Mouse (Mus musculus) lung, embryonic 16.5 days (tissue): ENCODE results near the gene Antxr2. TPM values are rescaled to one million over a fixed set of nuclear protein-coding genes. Genes with fewer than 3 reads are reported as not detected.

Experiments used
- ATAC-seq: fragments of 200-750 bp; cut with Nextera tagmentation; 2 replicates; pipeline ENCODE4 v1.8.0; 2017; ENCODE audit warnings: low read depth, mild to moderate bottlenecking, moderate library complexity
- H3K27ac ChIP-seq: fragments of 300-500 bp; sonication (generic); 2 replicates; pipeline ENCODE4 v1.5.1; 2014; ENCODE audit warnings: mild to moderate bottlenecking, control low read depth, low read length
- H3K27me3 ChIP-seq: fragments of 300-500 bp; sonication (generic); 2 replicates; pipeline ENCODE4 v1.6.1; 2014; ENCODE audit warnings: low read depth, low read length, mixed read lengths; ENCODE audit not compliant: control insufficient read depth, insufficient read depth
- H3K36me3 ChIP-seq: fragments of 300-500 bp; sonication (generic); 2 replicates; pipeline ENCODE4 v1.6.1; 2014; ENCODE audit warnings: low read length; ENCODE audit not compliant: control insufficient read depth, insufficient read depth
- H3K4me1 ChIP-seq: fragments of 300-500 bp; sonication (generic); replicated peaks from 2 replicates; pipeline ENCODE4 v1.6.1; 2014; ENCODE audit warnings: low read length, mixed read lengths; ENCODE audit not compliant: control insufficient read depth, insufficient read depth
- H3K4me2 ChIP-seq: fragments of 300-500 bp; sonication (generic); 2 replicates; pipeline ENCODE4 v1.6.1; 2014; ENCODE audit warnings: low read depth, low read length, control low read depth
- H3K4me3 ChIP-seq: fragments of 300-500 bp; sonication (generic); 2 replicates; pipeline ENCODE4 v1.5.1; 2014; ENCODE audit warnings: mild to moderate bottlenecking, low read length, control low read depth
- H3K9ac ChIP-seq: fragments of 300-500 bp; sonication (generic); 2 replicates; pipeline ENCODE4 v1.6.1; 2014; ENCODE audit warnings: low read length, control low read depth
- H3K9me3 ChIP-seq: fragments of 300-500 bp; sonication (generic); 2 replicates; pipeline ENCODE4 v1.6.1; 2016; ENCODE audit warnings: low read length; ENCODE audit not compliant: control insufficient read depth
- WGBS: fragments of 180-500 bp; shearing (Covaris S2); extraction: QIAGEN DNeasy Blood & Tissue Kit; methylation state at CpG from one replicate; pipeline ENCODE4 v1.1.7; 2014; 5-methylcytosine and 5-hydroxymethylcytosine counted together
- polyA plus RNA-seq: library from polyadenylated mRNA; unstranded; fragments of >200 nt; fragmentation: Nextera tagmentation; extraction: Ambion mirVana; gene quantifications from 2 replicates; pipeline ENCODE4 v1.2.1, GENCODE M21; 2015

The Antxr2 gene
- polyA plus RNA-seq, 1 experiment from 2014 or later = 35.5 TPM

DNA sequence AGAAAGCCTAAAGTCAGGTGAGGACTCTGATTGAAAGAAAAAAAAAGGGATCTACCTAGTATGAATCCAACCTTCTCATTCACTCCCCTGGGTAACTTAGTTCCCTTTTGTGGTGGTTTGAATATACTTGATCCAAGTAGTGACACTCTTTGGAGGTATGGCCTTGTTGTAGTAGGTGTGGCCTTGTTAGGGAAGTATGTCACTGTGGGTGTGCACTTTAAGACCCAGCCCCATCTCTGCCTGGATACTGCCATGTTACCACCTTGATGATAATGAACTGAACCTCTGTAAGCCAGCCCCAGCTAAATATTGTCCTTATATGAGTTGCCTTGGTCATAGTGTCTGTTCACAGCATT lies 190.9 kb downstream of the Antxr2 start:
- no peaks in the 10 kb centered on the region for H3K36me3 ChIP-seq
- H3K4me2 ChIP-seq = no peak overlapping the region
- ATAC-seq = no peak
- no peak overlapping the region for H3K27ac ChIP-seq
- no peak overlapping the region for H3K4me3 ChIP-seq
- peaks cover 2% of the 10 kb centered on the region; the same call in 1 of the 2 replicates for H3K4me1 ChIP-seq
- H3K9ac ChIP-seq = no peak overlapping the region
- H3K9me3 ChIP-seq = no peaks in the 10 kb centered on the region
- no peaks in the 10 kb centered on the region for H3K27me3 ChIP-seq

DNA sequence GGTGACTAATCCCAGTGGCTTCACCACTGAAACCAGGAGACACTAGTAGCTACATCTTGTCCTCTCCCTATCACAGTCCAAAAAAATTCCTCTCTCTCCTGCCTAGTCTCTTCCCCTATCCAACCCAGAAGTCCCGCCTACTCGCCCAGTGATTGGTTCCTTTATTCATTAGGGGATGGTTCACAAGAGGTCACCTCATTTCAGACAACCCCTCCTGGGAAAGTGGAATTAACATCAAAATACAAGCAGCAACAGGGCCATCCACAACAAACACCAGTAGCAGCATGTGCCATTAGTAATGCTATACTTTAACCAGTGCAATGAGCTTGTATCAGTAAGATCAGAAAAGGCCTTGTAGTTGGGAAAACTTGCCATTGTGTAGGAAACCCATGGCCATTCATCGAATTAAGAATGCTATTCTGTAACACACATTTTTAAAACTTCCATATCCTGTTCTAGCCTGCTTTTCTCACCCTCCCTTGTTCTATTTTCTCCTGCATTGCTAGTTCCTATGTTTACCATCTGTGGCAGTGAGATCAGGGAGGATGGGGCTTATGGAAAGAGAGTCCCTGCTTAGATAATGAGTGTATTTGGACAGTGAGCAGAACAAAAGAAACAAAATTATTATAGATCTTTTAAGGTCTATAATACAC lies 191.4 kb downstream of the Antxr2 start:
- peaks cover 7% of the 10 kb centered on the region; the same call in 1 of the 2 replicates for H3K4me1 ChIP-seq
- WGBS = 84% methylated on average over 3 of the region's 3 CpGs
- H3K36me3 ChIP-seq = no peaks in the 10 kb centered on the region
- no peaks in the 10 kb centered on the region for H3K27me3 ChIP-seq
- no peak overlapping the region for H3K4me3 ChIP-seq
- H3K9me3 ChIP-seq = no peaks in the 10 kb centered on the region
- ATAC-seq = no peak
- no peak overlapping the region for H3K4me2 ChIP-seq
- no peak overlapping the region for H3K9ac ChIP-seq
- no peak overlapping the region for H3K27ac ChIP-seq

- Histone ChIP-seq H3K27me3 (no peaks in the 10 kb centered on the region), H3K4me2 (no peak overlapping the region), H3K4me1 (peaks cover 7% of the 10 kb centered on the region; the same call in 1 of the 2 replicates), H3K9me3 (no peaks in the 10 kb centered on the region), H3K36me3 (no peaks in the 10 kb centered on the region), H3K4me3 (no peak overlapping the region), H3K27ac (peak overlapping the region; percentile 32; the same call in 1 of the 2 replicates), H3K9ac (no peak overlapping the region)
- 41% methylated on average over 2 of the region's 2 CpGs for WGBS
- peak; percentile 64 for ATAC-seq
Measured at GRCm38 (mm10) chr5:97837333-97837732, 193.5 kb downstream of the Antxr2 start.

GRCm38 (mm10) chr5:97835418-97835817 lies 195.4 kb downstream of the Antxr2 start:
- 69% methylated on average over 2 of the region's 2 CpGs for WGBS
- H3K9me3 ChIP-seq = no peaks in the 10 kb centered on the region
- peaks cover 7% of the 10 kb centered on the region; the same call in 1 of the 2 replicates for H3K4me1 ChIP-seq
- no peaks in the 10 kb centered on the region for H3K27me3 ChIP-seq
- ATAC-seq = no peak
- no peak overlapping the region for H3K9ac ChIP-seq
- H3K27ac ChIP-seq = no peak overlapping the region
- no peak overlapping the region for H3K4me3 ChIP-seq
- H3K36me3 ChIP-seq = no peaks in the 10 kb centered on the region
- H3K4me2 ChIP-seq = no peak overlapping the region

DNA sequence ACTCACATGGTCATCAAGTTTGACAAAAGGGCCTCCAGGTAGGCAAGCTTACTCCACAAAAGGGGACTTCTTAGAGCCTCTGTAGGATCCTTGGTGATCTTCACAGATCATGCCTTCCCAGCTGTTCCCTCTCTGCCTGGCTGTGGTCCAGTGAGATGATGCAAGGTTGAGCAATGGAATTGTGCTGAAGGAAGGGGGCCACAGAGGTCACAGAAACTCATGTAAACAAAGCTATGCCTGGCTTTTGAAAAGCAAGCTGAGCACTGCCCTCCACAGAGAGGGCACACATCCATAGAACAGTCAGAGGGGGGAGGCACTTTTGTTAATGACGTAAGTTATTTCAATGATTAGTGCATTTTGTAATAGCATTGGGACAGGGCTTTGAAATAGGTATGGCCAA lies 196.1 kb downstream of the Antxr2 start:
- no peak overlapping the region for H3K4me2 ChIP-seq

More for the DNA sequence above, 196.1 kb downstream of the Antxr2 start:
- H3K36me3 ChIP-seq = no peaks in the 10 kb centered on the region
- no peak overlapping the region for H3K4me3 ChIP-seq
- H3K27me3 ChIP-seq = no peaks in the 10 kb centered on the region
- H3K9ac ChIP-seq = no peak overlapping the region
- H3K4me1 ChIP-seq = peaks cover 7% of the 10 kb centered on the region; the same call in 1 of the 2 replicates
- H3K27ac ChIP-seq = peak overlapping the region; percentile 28; the same call in 1 of the 2 replicates
- peak; percentile 84 for ATAC-seq
- no peaks in the 10 kb centered on the region for H3K9me3 ChIP-seq
- 31% methylated on average over 1 of the region's 1 CpGs for WGBS

Other genes with a start within 250 kb of the Antxr2 start
- gene Prdm8, start 136.2 kb upstream of the Antxr2 start, polyA plus RNA-seq = 0.79 and 0.87 TPM in 2 replicates
- 0.53 and 0.62 TPM in 2 replicates for gene Fgf5, start 223.1 kb upstream of the Antxr2 start, polyA plus RNA-seq